Mouse (Mus musculus) midbrain, embryonic 14.5 days (tissue): ENCODE results near the gene Cryz. TPM values are rescaled to one million over a fixed set of nuclear protein-coding genes. Genes with fewer than 3 reads are reported as not detected.
A peak's percentile ranks its signal among the peaks of the same experiment; 100 is the strongest.

Source experiments
- ATAC-seq: fragments of 200-750 bp; cut with Nextera tagmentation; 2 replicates; pipeline ENCODE4 v1.8.0; 2017; ENCODE audit warnings: moderate number of reproducible peaks, moderate library complexity; ENCODE audit not compliant: low FRiP score, low TSS enrichment
- DNase-seq: peaks from one replicate; pipeline ENCODE4 v3.0.0-alpha.2; 2015
- H3K27ac ChIP-seq: fragments of 300-500 bp; sonication (generic); replicated peaks from 2 replicates; pipeline ENCODE4 v1.5.1; 2014; ENCODE audit warnings: mild to moderate bottlenecking, low read depth, low read length, moderate library complexity
- H3K27me3 ChIP-seq: fragments of 300-500 bp; sonication (generic); 2 replicates; pipeline ENCODE4 v1.6.1; 2014; ENCODE audit warnings: low read length, control low read depth, mixed read lengths; ENCODE audit not compliant: control insufficient read depth, insufficient read depth
- H3K36me3 ChIP-seq: fragments of 300-500 bp; sonication (generic); 2 replicates; pipeline ENCODE4 v1.6.1; 2014; ENCODE audit warnings: low read length, control low read depth; ENCODE audit not compliant: control insufficient read depth, insufficient read depth
- H3K4me1 ChIP-seq: fragments of 300-500 bp; sonication (generic); 2 replicates; pipeline ENCODE4 v1.6.1; 2014; ENCODE audit warnings: mild to moderate bottlenecking, antibody characterized with exemption, low read length, control low read depth; ENCODE audit not compliant: control insufficient read depth, insufficient read depth
- H3K4me2 ChIP-seq: fragments of 300-500 bp; sonication (generic); 2 replicates; pipeline ENCODE4 v1.6.1; 2014; ENCODE audit warnings: mild to moderate bottlenecking, low read length, moderate library complexity
- H3K4me3 ChIP-seq: fragments of 300-500 bp; sonication (generic); replicated peaks from 2 replicates; pipeline ENCODE4 v1.5.1; 2014; ENCODE audit warnings: low read depth, low read length
- H3K9ac ChIP-seq: fragments of 300-500 bp; sonication (generic); replicated peaks from 2 replicates; pipeline ENCODE4 v1.6.1; 2014; ENCODE audit warnings: mild to moderate bottlenecking, low read length, moderate library complexity
- H3K9me3 ChIP-seq: fragments of 300-500 bp; sonication (generic); 2 replicates; pipeline ENCODE4 v1.6.1; 2016; ENCODE audit warnings: low read length, control low read depth, mixed read lengths; ENCODE audit not compliant: control insufficient read depth
- WGBS: fragments of 180-500 bp; shearing (Covaris S2); extraction: QIAGEN DNeasy Blood & Tissue Kit; methylation state at CpG from one replicate; pipeline ENCODE4 v1.1.7; 2014; 5-methylcytosine and 5-hydroxymethylcytosine counted together
- polyA plus RNA-seq: library from polyadenylated mRNA; unstranded; fragments of >200 nt; fragmentation: Nextera tagmentation; extraction: Ambion mirVana; gene quantifications from 2 replicates; pipeline ENCODE4 v1.2.1, GENCODE M21; 2014

Gene Cryz
- 10.7 and 13.9 TPM in 2 replicates for polyA plus RNA-seq

- Histone ChIP-seq H3K9me3 (no peaks in the 10 kb centered on the region), H3K9ac (peak within 1 kb of the TSS; percentile 80), H3K4me3 (peak within 1 kb of the TSS; percentile 82), H3K27ac (peak within 1 kb of the TSS; percentile 93), H3K36me3 (peaks cover 27% of the 10 kb centered on the region), H3K4me2 (peak within 1 kb of the TSS; percentile 77), H3K27me3 (no peaks in the 10 kb centered on the region), H3K4me1 (0 out of 2 replicates have a peak, but pooled peaks cover 9% of the 10 kb centered on the region)
- DNase-seq (peak; percentile 95), ATAC-seq (peak; percentile 90)
- WGBS = under 1% methylated on average over 25 of the region's 25 CpGs
These were observed at the start of gene Cryz for GRCm38 (mm10) chr3:154596488-154596933. Cryz (plus strand) TSS chr3:154596711.

GRCm38 (mm10) chr3:154547549-154548426, 48.7 kb upstream of the Cryz start:
- Histone ChIP-seq H3K4me1 (peaks cover 19% of the 10 kb centered on the region), H3K27ac (no peak overlapping the region), H3K27me3 (peaks cover 19% of the 10 kb centered on the region), H3K4me2 (peak overlapping the region; percentile 33), H3K36me3 (no peaks in the 10 kb centered on the region), H3K4me3 (no peak overlapping the region), H3K9ac (no peak overlapping the region), H3K9me3 (no peaks in the 10 kb centered on the region)
- WGBS = 6% methylated on average over 20 of the region's 20 CpGs
- ATAC-seq (no peak), DNase-seq (peak; percentile 58)

- Histone ChIP-seq H3K4me1 (peaks cover 19% of the 10 kb centered on the region), H3K4me3 (no peak overlapping the region), H3K27ac (no peak overlapping the region), H3K27me3 (peaks cover 23% of the 10 kb centered on the region), H3K9me3 (no peaks in the 10 kb centered on the region), H3K9ac (no peak overlapping the region), H3K4me2 (no peak overlapping the region), H3K36me3 (no peaks in the 10 kb centered on the region)
- 27% methylated on average over 8 of the region's 8 CpGs for WGBS
- DNase-seq (peak; percentile 14), ATAC-seq (no peak)
These were observed 47.6 kb upstream of the Cryz start for GRCm38 (mm10) chr3:154548868-154549301.

- Histone ChIP-seq H3K27ac (no peak overlapping the region), H3K4me1 (peaks cover 19% of the 10 kb centered on the region), H3K4me3 (no peak overlapping the region), H3K36me3 (no peaks in the 10 kb centered on the region), H3K9me3 (no peaks in the 10 kb centered on the region), H3K4me2 (peak overlapping the region; percentile 11; the same call in 1 of the 2 replicates), H3K27me3 (peaks cover 18% of the 10 kb centered on the region), H3K9ac (no peak overlapping the region)
- ATAC-seq = peak; percentile 84
- WGBS = 14% methylated on average over 17 of the region's 17 CpGs
- peak; percentile 58 for DNase-seq
These were observed 46.0 kb upstream of the Cryz start for GRCm38 (mm10) chr3:154550326-154551034.

- WGBS = 14% methylated on average over 5 of the region's 5 CpGs
These were observed 45.5 kb upstream of the Cryz start for GRCm38 (mm10) chr3:154551035-154551411.

GRCm38 (mm10) chr3:154562192-154562591, 34.3 kb upstream of the Cryz start:
- H3K9ac ChIP-seq = no peak overlapping the region
- H3K4me3 ChIP-seq = no peak overlapping the region
- DNase-seq (no peak), ATAC-seq (no peak)
- no peaks in the 10 kb centered on the region for H3K27me3 ChIP-seq
- no peaks in the 10 kb centered on the region for H3K4me1 ChIP-seq
- H3K4me2 ChIP-seq = no peak overlapping the region
- no peaks in the 10 kb centered on the region for H3K36me3 ChIP-seq
- 98% methylated on average over 3 of the region's 3 CpGs for WGBS
- no peak overlapping the region for H3K27ac ChIP-seq
- no peaks in the 10 kb centered on the region for H3K9me3 ChIP-seq

More at GRCm38 (mm10) chr3:154551035-154551411, 45.5 kb upstream of the Cryz start:
- no peak overlapping the region for H3K4me2 ChIP-seq
- ATAC-seq (peak; percentile 86), DNase-seq (peak; percentile 75)
- no peak overlapping the region for H3K27ac ChIP-seq
- no peaks in the 10 kb centered on the region for H3K36me3 ChIP-seq
- peaks cover 19% of the 10 kb centered on the region for H3K4me1 ChIP-seq
- H3K4me3 ChIP-seq = no peak overlapping the region
- no peak overlapping the region for H3K9ac ChIP-seq
- H3K9me3 ChIP-seq = no peaks in the 10 kb centered on the region
- peaks cover 14% of the 10 kb centered on the region; the same call in 1 of the 2 replicates for H3K27me3 ChIP-seq

DNA sequence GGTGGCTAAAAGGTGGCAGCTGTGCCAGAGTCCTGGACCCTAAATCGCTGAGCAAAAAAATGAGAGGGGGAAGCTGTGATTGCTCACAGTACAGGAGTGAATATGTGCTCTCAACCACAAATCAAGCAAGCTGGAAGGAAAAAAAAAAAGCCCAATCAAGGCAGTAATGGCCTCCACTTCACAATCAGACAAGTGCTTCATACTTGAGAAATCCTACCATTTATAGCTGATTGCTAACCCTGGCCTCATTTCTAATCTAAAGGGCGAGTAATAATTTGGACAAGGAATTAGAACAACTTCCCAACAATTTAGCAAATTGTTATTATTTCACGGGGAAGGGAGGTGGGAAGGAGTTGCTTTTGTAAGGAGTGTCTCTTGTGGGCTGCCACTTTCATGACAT, 31.1 kb upstream of the Cryz start:
- DNase-seq = no peak
- Histone ChIP-seq H3K4me2 (no peak overlapping the region), H3K4me3 (no peak overlapping the region), H3K9ac (no peak overlapping the region), H3K27ac (no peak overlapping the region), H3K27me3 (no peaks in the 10 kb centered on the region; the same call in 1 of the 2 replicates), H3K9me3 (no peaks in the 10 kb centered on the region), H3K36me3 (no peaks in the 10 kb centered on the region), H3K4me1 (peaks cover 5% of the 10 kb centered on the region; the same call in 1 of the 2 replicates)
- WGBS = 80% methylated on average over 3 of the region's 3 CpGs
- no peak for ATAC-seq

GRCm38 (mm10) chr3:154570029-154570575, 26.4 kb upstream of the Cryz start:
- 19% methylated on average over 14 of the region's 14 CpGs for WGBS
- DNase-seq = peak; percentile 33
- no peak for ATAC-seq

More at GRCm38 (mm10) chr3:154570029-154570575, 26.4 kb upstream of the Cryz start:
- Histone ChIP-seq H3K9ac (no peak overlapping the region), H3K4me3 (no peak overlapping the region), H3K36me3 (no peaks in the 10 kb centered on the region), H3K27me3 (peaks cover 2% of the 10 kb centered on the region), H3K9me3 (no peaks in the 10 kb centered on the region), H3K27ac (no peak overlapping the region), H3K4me1 (peaks cover 12% of the 10 kb centered on the region; the same call in 1 of the 2 replicates), H3K4me2 (0 out of 2 replicates have a peak overlapping the region, but pooled peaks have one; percentile 5)
